Mouse (Mus musculus): Measurements from ENCODE around the gene Znrf2. TPM values are rescaled to one million over a fixed set of nuclear protein-coding genes. Genes with fewer than 3 reads are reported as not detected.

The Znrf2 gene
- total and polyA plus RNA-seq, 3 experiments, result 20.3 to 49.4 (median 39.5) TPM

DNA sequence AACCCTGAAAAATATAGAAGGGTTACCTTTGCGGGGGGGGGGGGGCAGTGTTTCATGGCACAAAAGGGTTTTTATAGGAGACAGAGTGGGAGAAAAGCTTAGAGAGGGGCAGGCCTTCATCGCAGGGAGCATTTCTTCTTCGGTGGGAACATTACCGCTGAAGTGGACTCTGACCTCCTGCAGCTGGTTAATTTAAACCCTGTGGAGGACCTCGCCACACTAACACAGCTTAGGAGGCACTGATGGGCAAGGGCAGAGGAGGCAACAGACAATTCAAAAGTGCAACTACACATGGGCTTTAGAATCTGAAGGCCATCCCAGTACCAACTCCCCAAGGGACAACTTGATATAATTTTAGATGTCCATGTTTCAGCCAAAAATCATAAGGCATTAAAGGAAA is 20.7 kb upstream of the Znrf2 start:
- Histone ChIP-seq H3K4me1 (ENCODE audit: insufficient read depth, low read depth, low read length) (no peaks in the 10 kb centered on the region), H3K27me3 (ENCODE audit: insufficient read depth, low read length) (peaks cover 7% of the 10 kb centered on the region; the same call in 1 of the 2 replicates), H3K36me3 (replicated peaks) (no peaks in the 10 kb centered on the region), H3K9me3 (replicated peaks) (no peaks in the 10 kb centered on the region), H3K4me3 (ENCODE audit: low read depth, low read length) (no peak overlapping the region)
- no peak for ATAC-seq (ENCODE audit: extremely low read depth, insufficient number of reproducible peaks, low FRiP score, poor library complexity, severe bottlenecking)
- TF ChIP-seq POLR2AphosphoS5 (IDR thresholded peaks at IDR 0.05; ENCODE audit: insufficient replicate concordance, low read depth, low read length), result no peak
- DNase-seq (ENCODE audit: low spot score), result no peak

DNA sequence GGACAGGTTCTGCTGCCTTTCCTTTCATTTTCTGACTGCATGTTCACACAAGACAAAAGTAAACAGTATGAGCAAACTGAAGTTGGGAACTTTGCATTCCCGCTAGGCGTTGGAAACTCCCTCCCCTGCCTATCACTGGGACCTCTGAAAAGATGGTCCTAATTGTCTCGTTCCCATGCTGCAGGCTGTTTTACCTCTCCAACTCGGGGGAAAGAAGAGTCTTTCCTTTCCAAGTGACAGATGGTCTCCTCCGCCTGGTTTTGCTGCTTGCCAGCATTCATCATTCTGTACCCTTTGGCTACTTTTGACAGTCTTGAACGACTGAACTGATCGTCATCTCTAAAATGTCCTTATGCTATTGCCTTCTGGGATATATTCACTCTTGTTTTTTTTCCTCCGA is 14.4 kb upstream of the Znrf2 start:
- TF ChIP-seq GATA2 (IDR thresholded peaks at IDR 0.05; ENCODE audit: borderline replicate concordance, low read depth, low read length) (no peak), TAL1 (conservative IDR thresholded peaks at IDR 0.05; ENCODE audit: low read depth, low read length) (no peak), GATA1 (IDR thresholded peaks at IDR 0.05; ENCODE audit: borderline replicate concordance, low read length) (no peak), CTCF (IDR thresholded peaks at IDR 0.05; ENCODE audit: low read depth, low read length) (no peak), POLR2AphosphoS5 (IDR thresholded peaks at IDR 0.05; ENCODE audit: insufficient replicate concordance, low read depth, low read length) (no peak)
- H3K36me3 ChIP-seq (replicated peaks), result no peaks in the 10 kb centered on the region
- no peaks in the 10 kb centered on the region for H3K9me3 ChIP-seq (replicated peaks)
- no peak for ATAC-seq (ENCODE audit: extremely low read depth, insufficient number of reproducible peaks, low FRiP score, poor library complexity, severe bottlenecking)
- no peak for DNase-seq (ENCODE audit: low spot score)
- H3K27me3 ChIP-seq (ENCODE audit: insufficient read depth, low read length), result peaks cover 20% of the 10 kb centered on the region
- H3K4me1 ChIP-seq (ENCODE audit: insufficient read depth, low read depth, low read length), result no peaks in the 10 kb centered on the region
- H3K4me3 ChIP-seq (ENCODE audit: low read depth, low read length), result no peak overlapping the region

DNA sequence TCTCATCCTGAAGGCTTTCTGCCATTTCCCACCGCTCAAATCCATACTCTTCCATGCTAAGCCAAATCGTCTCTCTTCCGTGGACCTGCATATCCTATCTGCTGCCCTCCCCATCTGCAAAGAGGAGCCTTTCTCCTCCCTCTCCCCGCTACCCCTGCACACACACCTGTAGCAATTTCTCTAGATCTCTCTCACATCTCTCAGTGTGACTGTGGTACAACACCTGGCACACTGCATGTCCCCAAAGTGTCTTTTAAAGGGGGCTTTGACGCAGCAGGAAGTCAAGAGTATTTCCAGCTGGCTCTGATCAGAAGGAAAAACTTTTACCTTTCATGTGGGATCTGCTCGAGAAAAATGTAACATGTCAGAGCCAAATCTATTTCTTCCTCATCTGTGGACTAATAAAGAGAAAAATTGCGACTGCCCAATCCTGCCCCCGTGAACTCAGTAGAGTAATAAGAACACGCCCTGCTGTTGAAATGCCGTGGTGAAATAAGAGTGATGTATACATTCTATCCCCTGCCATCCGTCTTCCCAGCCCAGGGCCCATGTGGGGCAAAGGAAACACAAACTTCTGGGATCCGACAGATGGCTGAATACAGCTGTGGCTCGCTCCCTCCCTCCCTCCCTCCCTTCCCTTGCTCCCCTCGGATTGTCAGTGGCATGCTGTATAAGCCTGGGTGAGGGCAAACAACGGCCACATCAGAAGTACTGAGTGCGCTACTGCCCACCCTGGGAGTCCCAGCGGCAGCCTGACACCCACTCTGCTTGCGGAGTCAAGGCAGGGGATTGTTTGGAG is 12.5 kb upstream of the Znrf2 start:
- H3K4me3 ChIP-seq (ENCODE audit: low read depth, low read length), result no peak overlapping the region
- DNase-seq (ENCODE audit: low spot score), result no peak
- TF ChIP-seq POLR2AphosphoS5 (IDR thresholded peaks at IDR 0.05; ENCODE audit: insufficient replicate concordance, low read depth, low read length) (no peak), CTCF (IDR thresholded peaks at IDR 0.05; ENCODE audit: low read depth, low read length) (no peak), GATA2 (IDR thresholded peaks at IDR 0.05; ENCODE audit: borderline replicate concordance, low read depth, low read length) (no peak)
- no peaks in the 10 kb centered on the region for H3K36me3 ChIP-seq (replicated peaks)
- H3K27me3 ChIP-seq (ENCODE audit: insufficient read depth, low read length), result peaks cover 20% of the 10 kb centered on the region
- no peaks in the 10 kb centered on the region for H3K9me3 ChIP-seq (replicated peaks)
- ATAC-seq (ENCODE audit: extremely low read depth, insufficient number of reproducible peaks, low FRiP score, poor library complexity, severe bottlenecking), result no peak
- H3K4me1 ChIP-seq (ENCODE audit: insufficient read depth, low read depth, low read length), result no peaks in the 10 kb centered on the region

- DNase-seq (ENCODE audit: low spot score) (no peak), ATAC-seq (ENCODE audit: extremely low read depth, insufficient number of reproducible peaks, low FRiP score, poor library complexity, severe bottlenecking) (no peak)
- Histone ChIP-seq H3K4me3 (ENCODE audit: low read depth, low read length) (no peak overlapping the region), H3K4me1 (ENCODE audit: insufficient read depth, low read depth, low read length) (no peaks in the 10 kb centered on the region; the same call in none of the 2 replicates), H3K36me3 (replicated peaks) (no peaks in the 10 kb centered on the region), H3K27me3 (ENCODE audit: insufficient read depth, low read length) (peaks cover 21% of the 10 kb centered on the region), H3K9me3 (replicated peaks) (no peaks in the 10 kb centered on the region)
- TF ChIP-seq GATA1 (IDR thresholded peaks at IDR 0.05; ENCODE audit: borderline replicate concordance, low read length), result no peak
- no peak for TF ChIP-seq TAL1 (conservative IDR thresholded peaks at IDR 0.05; ENCODE audit: low read depth, low read length)
- no peak for TF ChIP-seq POLR2AphosphoS5 (IDR thresholded peaks at IDR 0.05; ENCODE audit: insufficient replicate concordance, low read depth, low read length)
- TF ChIP-seq GATA2 (IDR thresholded peaks at IDR 0.05; ENCODE audit: borderline replicate concordance, low read depth, low read length), result no peak
- TF ChIP-seq CTCF (IDR thresholded peaks at IDR 0.05; ENCODE audit: low read depth, low read length), result no peak
These were observed 10.9 kb upstream of the Znrf2 start for GRCm38 (mm10) chr6:54805779-54806178.

DNA sequence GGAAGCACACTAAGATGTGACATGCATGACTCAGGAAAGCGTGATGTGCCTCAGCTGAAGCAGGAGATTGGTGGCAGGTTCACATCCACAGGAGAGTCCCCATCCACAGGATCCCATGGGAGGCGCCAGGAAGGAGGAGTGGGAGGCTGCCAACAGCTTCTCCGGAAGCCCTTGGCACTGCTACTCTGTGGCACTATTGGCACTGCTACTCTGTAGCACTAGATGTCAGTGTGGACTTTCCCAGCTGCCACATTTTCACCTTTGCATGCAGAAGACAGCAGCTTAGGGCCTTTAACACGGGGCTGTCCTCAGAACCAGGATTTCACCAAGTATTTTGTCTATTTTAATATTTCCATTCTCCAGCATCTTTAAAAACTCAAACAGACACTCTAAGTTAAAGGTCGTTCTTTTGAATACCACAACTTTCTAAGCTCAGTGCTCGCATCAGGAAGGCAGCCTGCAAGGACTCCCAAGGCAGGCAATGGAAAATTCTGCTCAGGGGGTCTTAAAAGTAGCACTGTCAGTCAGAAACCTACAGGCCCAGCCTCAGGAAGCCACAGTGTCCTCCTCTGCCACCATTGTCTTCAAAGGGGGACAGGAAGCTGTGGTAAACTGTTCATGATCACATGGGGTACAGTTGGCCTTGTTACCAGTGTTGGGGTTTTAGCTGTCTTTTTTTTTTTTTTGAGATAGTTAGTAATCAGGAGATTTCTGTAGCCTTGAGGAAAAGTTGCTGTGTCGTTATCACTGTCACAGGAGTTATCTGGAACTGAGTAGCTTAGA is 7.0 kb upstream of the Znrf2 start:
- ATAC-seq (ENCODE audit: extremely low read depth, insufficient number of reproducible peaks, low FRiP score, poor library complexity, severe bottlenecking), result peak; percentile 58
- Histone ChIP-seq H3K4me3 (ENCODE audit: low read depth, low read length) (no peak overlapping the region), H3K4me1 (ENCODE audit: insufficient read depth, low read depth, low read length) (peaks cover 3% of the 10 kb centered on the region), H3K36me3 (replicated peaks) (no peaks in the 10 kb centered on the region), H3K27me3 (ENCODE audit: insufficient read depth, low read length) (peaks cover 9% of the 10 kb centered on the region), H3K9me3 (replicated peaks) (no peaks in the 10 kb centered on the region)
- DNase-seq (ENCODE audit: low spot score), result no peak
- no peak for TF ChIP-seq CTCF (IDR thresholded peaks at IDR 0.05; ENCODE audit: low read depth, low read length)
- no peak for TF ChIP-seq TAL1 (conservative IDR thresholded peaks at IDR 0.05; ENCODE audit: low read depth, low read length)
- no peak for TF ChIP-seq GATA2 (IDR thresholded peaks at IDR 0.05; ENCODE audit: borderline replicate concordance, low read depth, low read length)
- no peak for TF ChIP-seq GATA1 (IDR thresholded peaks at IDR 0.05; ENCODE audit: borderline replicate concordance, low read length)
- no peak for TF ChIP-seq POLR2AphosphoS5 (IDR thresholded peaks at IDR 0.05; ENCODE audit: insufficient replicate concordance, low read depth, low read length)

- Histone ChIP-seq H3K36me3 (replicated peaks) (no peaks in the 10 kb centered on the region), H3K4me1 (ENCODE audit: insufficient read depth, low read depth, low read length) (peaks cover 3% of the 10 kb centered on the region), H3K9me3 (replicated peaks) (no peaks in the 10 kb centered on the region), H3K27me3 (ENCODE audit: insufficient read depth, low read length) (peaks cover 8% of the 10 kb centered on the region), H3K4me3 (ENCODE audit: low read depth, low read length) (no peak overlapping the region)
- ATAC-seq (ENCODE audit: extremely low read depth, insufficient number of reproducible peaks, low FRiP score, poor library complexity, severe bottlenecking) (no peak), DNase-seq (ENCODE audit: low spot score) (no peak)
- TF ChIP-seq TAL1 (conservative IDR thresholded peaks at IDR 0.05; ENCODE audit: low read depth, low read length) (no peak), GATA2 (IDR thresholded peaks at IDR 0.05; ENCODE audit: borderline replicate concordance, low read depth, low read length) (no peak), CTCF (IDR thresholded peaks at IDR 0.05; ENCODE audit: low read depth, low read length) (no peak), GATA1 (IDR thresholded peaks at IDR 0.05; ENCODE audit: borderline replicate concordance, low read length) (no peak), POLR2AphosphoS5 (IDR thresholded peaks at IDR 0.05; ENCODE audit: insufficient replicate concordance, low read depth, low read length) (no peak)
These were observed 6.4 kb upstream of the Znrf2 start for GRCm38 (mm10) chr6:54810314-54810646.

Measured in G1E (cell line).